Mouse (Mus musculus): ENCODE results near the gene L2hgdh. TPM values are rescaled to one million over a fixed set of nuclear protein-coding genes. Genes with fewer than 3 reads are reported as not detected.

L2hgdh gene
- total RNA-seq, 1 experiment from 2014 or later: 21.6 TPM

- no peak for DNase-seq
Observed at GRCm38 (mm10) chr12:69730306-69730705, 5.6 kb upstream of the L2hgdh start.

DNA sequence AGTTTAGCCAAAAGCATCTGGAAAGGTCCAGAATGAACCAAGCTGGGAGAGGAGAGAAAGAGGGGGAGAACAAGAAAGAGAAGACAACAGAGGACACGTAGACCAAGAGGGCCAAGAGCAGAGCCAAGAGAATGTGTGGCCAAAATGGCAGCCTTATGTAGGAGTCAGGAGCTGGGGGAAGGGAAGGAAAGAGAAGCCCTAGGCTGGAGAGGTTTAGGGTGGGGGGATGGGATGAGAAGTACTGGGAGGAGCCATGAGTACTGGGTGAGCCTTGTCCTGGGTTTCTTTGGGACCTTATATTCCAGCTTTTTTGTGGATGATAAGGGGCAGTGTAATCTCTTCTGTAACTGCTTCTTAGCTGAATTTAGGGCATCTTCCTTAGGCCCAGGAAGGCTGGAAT lies 4.6 kb upstream of the L2hgdh start:
- no peak for DNase-seq

- DNase-seq: no peak
Observed at GRCm38 (mm10) chr12:69724018-69724710, 509 bp downstream of the L2hgdh start.

DNA sequence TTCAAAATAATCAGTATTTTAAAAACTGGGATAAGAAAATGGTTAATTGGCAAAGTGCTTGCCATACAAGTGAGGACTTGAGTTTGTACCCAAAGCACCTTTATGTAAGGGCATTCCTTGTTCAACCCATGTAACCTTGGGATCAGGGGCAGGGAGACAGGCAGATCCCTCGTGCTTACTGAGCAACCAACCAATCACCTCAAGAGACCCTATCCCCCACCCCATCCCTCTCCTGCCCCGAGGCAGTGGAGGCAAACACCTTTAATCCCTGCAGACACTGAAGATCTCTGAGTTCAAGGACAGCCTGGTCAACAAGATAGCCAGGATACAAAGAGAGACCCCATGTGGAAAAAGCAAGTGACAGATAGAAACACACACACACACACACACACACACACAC lies 1.3 kb downstream of the L2hgdh start:
- DNase-seq: no peak

- DNase-seq: no peak
Observed at GRCm38 (mm10) chr12:69722857-69723256, 1.8 kb downstream of the L2hgdh start.

GRCm38 (mm10) chr12:69713628-69714027 lies 11.0 kb downstream of the L2hgdh start:
- DNase-seq: no peak

DNA sequence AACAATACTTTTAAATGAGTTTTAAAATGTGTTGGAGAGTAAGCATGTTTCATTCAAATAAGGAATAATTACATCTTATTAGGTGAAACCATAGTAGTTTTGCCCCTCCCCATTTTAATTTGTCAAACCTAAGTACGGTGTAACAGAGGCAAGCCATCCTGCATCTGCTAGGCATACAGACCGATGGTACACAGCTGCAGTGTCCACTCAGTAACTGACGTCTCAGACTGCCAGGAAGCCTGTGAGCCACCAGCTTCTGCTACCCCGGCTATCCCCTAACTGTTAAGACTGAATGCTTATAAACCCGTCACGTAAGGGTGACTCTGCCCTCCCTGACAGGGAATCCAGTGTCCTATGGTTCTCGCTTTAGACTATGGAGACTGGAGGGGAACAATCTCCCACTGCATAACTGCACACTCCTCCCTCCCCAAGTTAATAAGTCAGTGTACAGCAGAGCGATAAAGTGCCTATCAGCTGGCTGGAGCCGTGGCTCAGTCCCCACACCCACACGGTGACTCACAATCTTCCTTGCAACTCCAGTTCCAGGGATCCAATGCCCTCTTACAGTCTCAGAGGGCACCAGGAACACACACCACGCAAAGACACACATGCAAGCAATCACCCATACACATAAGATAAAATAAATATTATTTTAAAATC lies 19.7 kb downstream of the L2hgdh start:
- no peak for DNase-seq

DNA sequence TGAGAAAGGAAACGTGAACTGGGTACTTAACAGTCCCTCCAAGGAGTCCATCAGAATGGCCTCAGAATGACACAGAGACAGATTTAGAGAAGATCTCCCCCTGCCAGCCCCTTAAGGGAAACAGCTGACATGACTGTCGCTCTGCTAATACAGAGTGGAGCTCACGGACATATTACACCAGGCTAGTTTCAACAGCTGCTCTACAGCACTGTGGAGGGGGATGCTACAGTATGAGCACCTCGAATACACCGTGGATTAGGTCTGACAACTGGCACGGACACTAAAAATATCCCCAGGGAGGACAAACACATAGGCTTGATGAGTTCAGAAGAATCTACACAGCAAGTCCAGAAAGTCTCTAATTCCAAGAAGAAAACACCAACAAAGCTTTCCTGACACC lies 26.3 kb downstream of the L2hgdh start:
- no peak for DNase-seq

GRCm38 (mm10) chr12:69696746-69697145 lies 27.9 kb downstream of the L2hgdh start:
- DNase-seq: peak; percentile 77

DNA sequence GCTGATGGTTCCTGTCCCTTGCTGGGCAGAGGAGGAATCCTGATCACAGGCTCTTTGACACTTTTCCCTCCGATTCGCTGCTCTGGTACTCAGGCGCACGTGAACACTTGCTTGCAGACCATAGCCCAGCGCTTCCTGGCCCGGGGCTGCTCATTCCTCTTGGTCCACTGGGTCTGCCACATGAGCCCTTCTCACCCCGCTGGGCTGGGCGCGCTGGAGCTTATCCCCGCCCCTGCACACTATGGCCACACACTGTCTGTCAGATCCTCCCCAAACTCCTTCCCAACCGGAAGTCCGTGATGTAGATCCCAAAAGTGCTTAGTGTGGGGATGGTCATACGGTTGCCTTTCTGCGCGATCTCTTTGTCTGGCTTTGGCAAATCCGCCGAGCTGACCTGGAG lies 31.2 kb downstream of the L2hgdh start:
- DNase-seq: no peak

DNA sequence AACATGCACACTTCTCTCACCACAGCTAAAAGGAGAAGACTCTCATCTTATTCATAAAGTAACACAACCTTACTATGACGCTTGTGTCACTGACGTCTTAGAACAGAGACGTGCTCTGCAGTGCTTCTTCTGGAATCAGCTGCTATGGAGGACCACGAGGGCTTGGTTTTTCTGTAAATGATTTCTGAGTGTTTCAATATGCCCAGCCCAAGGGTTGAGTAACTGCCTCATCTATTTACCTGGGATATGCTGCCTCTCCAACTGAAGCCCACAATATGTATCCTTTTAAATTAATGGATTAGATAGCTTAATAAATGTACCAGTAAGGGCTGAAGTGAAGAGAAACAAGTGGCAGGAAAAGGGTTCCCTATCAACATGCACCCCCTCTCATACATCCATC lies 34.0 kb downstream of the L2hgdh start:
- no peak for DNase-seq

DNA sequence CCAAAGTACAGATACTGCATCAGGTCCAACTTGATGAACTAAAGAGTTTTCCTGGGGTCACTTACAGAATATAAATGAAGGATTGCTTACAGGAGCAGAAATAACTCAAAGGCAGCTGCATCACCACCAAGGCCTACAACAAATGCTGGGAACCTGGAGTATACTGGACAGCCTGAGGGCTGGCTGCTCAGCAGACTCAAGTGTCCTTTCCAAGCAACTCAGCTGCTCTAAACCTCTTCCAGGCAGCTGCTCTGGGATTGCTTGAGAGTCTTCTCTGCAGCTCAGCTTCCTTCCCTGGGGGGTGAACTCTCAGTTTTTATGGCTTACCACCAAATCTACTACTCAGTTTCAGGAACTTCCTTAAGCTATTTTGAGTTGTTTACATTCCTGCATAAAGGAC lies 35.6 kb downstream of the L2hgdh start:
- no peak for DNase-seq

- no peak for DNase-seq
Observed at GRCm38 (mm10) chr12:69688368-69688767, 36.3 kb downstream of the L2hgdh start.

- DNase-seq: peak; percentile 95
Observed at GRCm38 (mm10) chr12:69683537-69683936, 41.1 kb downstream of the L2hgdh start.

DNA sequence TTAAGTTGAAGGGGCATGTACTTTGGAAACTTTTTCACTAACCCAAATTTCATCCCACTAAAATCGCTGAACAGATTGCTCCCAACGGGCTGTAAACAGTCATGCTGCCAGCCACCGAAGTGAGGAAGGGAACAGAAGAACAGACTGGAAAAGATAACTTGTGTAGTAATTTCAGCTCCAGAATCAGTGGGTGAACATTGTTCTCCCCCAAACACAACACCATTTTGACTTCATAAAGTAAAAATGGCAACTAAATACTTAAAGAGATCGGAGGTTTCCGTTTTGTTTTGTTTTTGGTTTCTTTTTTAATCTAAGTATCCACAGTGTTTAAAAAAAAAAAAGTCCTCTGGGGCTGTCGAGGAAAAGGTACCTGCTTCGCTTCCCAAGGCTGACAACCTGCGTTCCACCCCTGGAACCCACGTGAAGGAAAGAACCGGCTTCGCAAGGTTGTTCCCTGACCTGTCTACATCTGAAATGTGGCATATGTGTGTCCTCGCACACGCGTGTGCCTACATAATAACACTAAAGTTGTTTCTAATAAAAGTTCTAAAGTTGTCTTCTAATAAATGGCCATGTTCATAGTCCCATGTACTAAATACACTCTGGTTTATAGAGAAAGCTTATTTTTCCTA lies 41.8 kb downstream of the L2hgdh start:
- no peak for DNase-seq

- DNase-seq: peak; percentile 95
Observed at GRCm38 (mm10) chr12:69682065-69682787, 42.4 kb downstream of the L2hgdh start.

- peak; percentile 83 for DNase-seq
Observed at GRCm38 (mm10) chr12:69681566-69682061, 43.1 kb downstream of the L2hgdh start, which contains the start of gene Sos2. Gene Sos2, minus strand, starts transcription at chr12:69681852.

DNA sequence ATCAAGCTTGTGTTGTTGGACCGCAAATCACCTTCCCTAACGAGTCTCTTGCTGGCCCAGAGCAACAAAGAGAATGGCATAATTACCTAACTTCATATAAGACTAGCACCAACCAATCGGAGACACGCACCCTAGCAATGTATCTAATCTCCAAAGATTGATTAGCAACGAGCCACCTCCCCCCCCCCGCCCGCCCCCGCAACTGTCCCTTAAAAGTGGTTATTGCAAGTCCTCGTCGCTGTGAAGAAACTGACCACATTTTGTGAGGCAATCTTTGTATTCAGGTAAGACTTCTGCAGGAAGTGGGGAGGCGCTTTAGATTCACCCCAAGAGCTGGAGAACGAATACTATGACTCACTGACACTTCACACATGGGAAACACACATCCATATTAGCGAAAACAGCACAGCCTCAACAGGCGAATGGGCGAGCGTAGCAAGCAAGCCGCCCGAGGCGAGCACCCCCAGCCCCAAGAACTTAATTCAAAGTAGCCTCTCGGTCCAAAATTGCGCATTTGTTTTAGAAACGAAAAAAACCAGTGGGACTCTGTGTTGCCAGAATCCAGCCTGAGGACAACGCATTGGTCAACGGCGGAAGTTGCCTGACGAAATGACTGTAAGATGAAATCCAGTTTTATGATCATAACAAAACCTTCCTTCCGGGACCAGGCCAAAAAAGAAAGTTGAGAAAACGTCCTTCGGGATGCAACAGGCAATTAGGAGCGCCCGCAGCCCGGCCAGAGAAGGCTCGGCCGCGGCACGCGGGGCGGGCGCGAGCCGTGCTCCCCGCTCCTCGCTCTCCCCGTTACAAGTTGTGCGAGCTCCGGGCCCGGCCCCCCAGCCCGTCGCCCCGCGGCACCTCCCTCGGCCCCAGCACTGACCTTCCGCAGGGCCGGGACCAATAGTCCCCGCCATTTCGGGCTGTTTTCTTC lies 43.8 kb downstream of the L2hgdh start:
- peak; percentile 67 for DNase-seq

- DNase-seq: no peak
Observed at GRCm38 (mm10) chr12:69676157-69676556, 48.5 kb downstream of the L2hgdh start.

GRCm38 (mm10) chr12:69674576-69675537 lies 49.8 kb downstream of the L2hgdh start:
- no peak for DNase-seq

Data from adrenal gland, postnatal 14 days (tissue).